Mouse (Mus musculus) urinary bladder, postnatal 14 days (tissue): ENCODE data around the gene Deaf1.
A peak's percentile ranks its signal among the peaks of the same experiment; 100 is the strongest.

Source experiments
- DNase-seq: peaks from one replicate; pipeline ENCODE4 v3.0.0; 2021; ENCODE audit warnings: low spot score

Deaf1 gene

GRCm38 (mm10) chr7:141339215-141339920 is 11.9 kb upstream of the Deaf1 start:
- no peak for DNase-seq

- DNase-seq = peak; percentile 86
Measured at GRCm38 (mm10) chr7:141338576-141339131, 11.2 kb upstream of the Deaf1 start, which contains the start of gene Eps8l2. Gene Eps8l2 (plus strand): TSS chr7:141338880.

DNA sequence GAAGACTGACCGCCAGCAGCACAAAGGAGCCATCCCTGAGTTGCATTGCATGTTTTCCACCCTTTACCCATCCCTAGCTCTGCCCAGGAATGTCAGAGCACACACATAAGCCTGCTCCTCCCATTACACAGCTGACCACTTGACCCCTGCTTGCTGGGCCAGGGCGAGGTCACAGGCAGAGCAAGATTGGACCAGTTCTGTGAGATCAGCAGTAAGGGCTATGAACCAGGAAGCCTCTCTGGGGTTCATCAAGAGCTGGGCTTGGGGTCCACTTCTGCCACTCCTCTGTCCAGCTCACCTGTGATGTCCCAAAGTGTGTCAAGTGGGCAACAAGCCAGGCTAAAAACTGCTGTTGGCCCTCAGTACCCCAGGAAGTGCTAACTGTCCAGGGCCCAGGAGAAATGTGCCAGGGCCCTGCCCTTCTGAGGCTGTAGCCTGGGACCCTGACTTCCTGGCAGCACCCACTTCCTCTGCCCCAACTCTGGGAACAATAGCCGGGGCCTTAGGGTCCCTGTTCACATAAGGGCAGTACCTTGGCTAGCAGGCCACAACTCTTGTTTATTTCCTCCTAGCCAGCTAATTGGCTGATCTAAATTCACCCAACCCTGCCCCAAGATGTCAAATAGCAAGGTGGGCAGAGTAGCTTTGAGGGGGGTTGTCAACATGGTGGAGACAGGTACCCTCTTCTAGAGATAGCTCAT is 10.4 kb upstream of the Deaf1 start:
- DNase-seq = no peak

DNA sequence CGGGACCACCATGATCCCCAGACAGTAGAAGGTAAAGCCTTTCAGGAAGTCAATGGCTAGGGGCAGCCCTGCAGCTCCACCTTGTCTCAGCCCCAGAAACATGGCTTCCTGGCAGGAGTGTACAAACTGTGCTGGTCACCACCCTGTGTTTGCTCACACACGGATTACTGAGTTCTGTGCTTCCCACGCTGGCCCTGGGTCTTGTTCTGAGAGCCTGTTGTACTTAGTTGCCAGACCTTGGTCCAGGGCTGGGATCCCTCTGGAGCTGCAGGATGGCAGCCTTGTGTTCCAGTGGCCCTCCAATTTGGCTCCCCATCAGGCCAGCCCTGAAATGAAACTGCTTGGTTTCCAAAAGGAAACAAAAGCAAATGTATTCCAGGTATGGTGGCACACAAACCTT is 8.8 kb upstream of the Deaf1 start:
- DNase-seq = no peak

- no peak for DNase-seq
Measured at GRCm38 (mm10) chr7:141335682-141336081, 8.2 kb upstream of the Deaf1 start.

GRCm38 (mm10) chr7:141335044-141335579 is 7.6 kb upstream of the Deaf1 start:
- DNase-seq = no peak

DNA sequence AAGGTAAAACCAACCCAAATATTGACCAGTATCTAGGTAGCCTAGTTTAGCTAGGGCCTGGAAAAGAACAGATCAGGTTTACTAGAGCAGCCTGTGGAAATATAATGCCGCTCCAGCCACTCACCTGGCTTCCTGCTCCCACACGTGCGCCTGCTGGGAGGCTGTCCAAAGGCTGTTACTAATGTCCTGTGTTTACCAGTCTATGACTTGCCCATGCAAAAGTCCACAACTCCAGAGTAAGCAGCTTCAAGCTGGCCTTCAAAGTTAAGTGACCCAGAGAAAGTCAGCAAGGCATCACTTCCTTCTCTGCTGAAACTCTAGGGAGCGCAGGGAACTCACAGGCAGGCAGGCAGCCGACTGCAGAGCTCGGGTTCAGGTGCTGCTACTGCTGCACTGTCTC is 4.5 kb upstream of the Deaf1 start:
- DNase-seq = peak; percentile 61

DNA sequence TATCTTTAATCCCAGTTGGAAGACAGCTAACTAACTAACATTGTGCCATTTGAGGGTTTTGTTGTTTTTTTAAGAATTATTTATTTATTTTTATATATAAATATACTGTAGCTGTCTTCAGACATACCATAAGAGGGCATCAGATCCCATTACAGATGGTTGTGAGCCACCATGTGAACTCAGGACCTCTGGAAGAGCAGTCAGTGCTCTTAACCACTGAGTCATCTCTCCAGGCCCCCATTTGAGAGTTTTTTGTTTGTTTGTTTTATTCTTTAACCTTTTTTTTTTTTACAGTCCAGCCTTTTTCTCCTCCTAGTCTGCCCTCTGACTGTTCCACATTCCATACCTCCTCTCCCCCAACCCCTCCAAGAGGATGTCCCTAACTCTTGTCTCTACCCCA is 3.2 kb upstream of the Deaf1 start:
- no peak for DNase-seq

DNA sequence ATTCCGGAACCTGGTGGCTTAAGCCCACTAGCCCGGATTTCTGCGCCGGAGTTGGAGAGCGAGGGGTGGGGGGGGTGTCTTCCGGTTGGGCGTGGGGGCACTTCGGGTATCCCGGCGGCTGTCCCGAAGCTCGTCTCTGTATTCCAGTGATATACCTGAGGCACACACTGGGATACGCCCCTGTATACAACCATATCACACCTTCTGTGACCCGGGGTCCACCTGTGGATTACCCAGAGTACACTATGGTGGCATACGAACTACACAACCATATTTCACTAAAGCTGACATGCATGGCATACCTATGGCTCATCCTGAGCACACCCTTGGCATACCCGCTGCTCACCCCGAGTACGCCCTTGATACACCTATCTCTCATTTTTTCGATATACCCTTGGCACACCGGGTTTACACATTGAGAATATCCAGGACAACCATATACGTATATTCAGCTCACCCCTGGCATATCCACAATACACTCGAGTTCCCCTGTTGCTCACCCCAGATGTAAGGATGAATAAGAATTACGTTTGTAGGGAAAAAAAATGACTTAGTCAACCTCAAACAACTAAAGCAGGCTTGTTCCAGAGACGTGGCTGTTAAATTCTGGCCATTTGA is 992 bp upstream of the Deaf1 start:
- DNase-seq = no peak

DNA sequence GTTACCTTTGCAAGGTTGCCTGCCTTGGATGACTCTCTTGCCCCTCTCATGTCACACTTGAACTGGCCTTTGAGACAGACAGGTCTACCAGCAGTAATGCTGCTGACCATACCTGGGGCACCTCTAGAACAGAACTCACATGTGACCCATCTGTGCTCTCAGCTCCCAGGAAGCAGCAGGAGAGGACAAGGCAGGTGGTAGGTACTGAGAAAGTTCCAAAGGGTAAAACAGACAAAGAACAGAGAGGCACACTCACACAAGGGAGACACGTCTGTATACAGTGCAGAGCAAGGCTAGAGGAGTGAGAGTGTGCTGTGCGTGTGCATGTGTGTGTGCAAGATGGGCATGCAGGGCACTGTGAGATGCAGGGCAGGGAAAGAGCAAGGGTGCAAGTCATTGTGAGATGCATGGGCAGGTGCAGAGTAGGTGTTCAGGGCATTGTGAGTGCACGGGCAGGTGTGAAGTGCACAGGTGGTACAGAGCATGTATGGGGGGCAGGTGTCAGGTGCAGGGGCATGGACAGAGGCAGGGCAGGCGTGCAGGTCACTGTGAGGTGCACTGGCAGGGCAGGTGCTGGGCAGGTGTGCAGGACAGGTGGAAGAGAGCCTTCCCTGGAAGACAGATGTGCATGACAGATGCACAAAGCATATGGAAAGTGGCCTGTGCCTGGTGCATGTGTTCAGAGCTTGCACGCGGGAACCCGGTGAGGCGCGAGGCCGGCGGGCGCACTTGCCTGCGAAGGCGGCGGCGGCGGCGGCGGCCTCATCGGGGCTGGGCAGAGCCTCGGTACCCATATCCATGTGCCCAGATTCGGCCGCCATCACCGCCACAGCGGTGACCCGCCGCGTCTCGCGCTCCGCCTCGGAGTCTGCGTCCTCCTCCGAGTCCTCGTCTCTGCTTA is 694 bp downstream of the Deaf1 start:
- DNase-seq = peak; percentile 31

DNA sequence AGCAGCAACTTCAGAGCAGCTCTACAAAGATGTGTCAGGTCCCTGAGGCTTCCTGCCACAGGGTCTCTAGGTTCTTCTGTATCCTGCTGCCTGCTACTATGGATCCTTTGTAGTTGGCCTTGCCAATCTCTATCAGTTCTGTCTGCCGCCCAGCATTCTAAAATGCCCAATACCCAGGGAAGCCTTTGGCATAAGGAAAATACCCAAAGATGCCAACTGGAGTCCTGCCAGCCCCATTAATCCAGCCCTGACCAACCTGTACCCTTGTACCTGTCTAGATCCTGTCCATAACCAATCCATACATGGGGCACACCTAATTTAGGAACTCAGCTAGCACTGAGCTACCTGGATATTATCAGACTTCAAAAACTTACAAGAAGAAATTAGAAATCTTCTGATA is 2.8 kb downstream of the Deaf1 start:
- DNase-seq = no peak

DNA sequence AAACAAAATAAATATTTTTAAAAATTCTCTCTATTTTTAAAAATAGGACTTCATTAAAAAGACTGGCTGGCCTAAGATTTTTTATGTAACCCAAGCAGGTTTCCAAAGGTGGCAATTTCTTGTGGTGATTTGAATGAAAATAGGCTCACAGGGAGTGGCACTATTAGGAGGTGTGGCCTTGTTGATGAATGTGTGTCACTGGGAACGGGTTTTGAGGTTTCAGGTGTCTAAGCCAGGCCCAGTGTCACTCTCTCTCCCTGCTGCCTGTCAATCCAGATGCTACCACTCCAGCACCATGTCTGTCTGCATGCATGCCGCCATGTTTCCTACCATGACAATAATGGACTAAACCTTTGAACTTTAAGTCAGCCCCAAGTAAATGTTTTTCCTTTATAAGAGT is 8.0 kb downstream of the Deaf1 start:
- DNase-seq = no peak

DNA sequence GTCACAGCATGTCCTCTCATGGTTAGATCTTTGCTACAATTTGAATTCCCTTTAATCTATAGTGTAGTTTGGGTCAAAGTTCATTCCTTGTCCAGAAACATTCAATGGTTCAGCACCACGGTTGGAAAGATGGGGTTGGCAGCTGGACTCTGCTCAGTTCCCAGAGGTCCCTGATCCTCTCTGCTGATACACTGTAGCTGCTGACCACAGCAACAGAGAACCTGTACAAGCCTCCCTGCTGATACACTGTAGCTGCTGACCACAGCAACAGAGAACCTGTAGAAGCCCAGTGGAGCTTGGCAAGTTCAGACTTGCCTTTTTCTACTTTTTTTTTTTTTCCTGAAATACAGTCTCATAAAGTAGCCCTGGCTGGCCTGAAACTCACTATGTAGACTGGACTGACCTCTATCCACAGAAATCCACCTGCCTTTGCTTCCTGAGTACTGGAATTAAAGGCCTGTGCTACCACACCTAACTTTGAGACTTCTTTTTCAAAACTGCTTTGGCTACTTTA is 9.8 kb downstream of the Deaf1 start:
- DNase-seq = no peak

DNA sequence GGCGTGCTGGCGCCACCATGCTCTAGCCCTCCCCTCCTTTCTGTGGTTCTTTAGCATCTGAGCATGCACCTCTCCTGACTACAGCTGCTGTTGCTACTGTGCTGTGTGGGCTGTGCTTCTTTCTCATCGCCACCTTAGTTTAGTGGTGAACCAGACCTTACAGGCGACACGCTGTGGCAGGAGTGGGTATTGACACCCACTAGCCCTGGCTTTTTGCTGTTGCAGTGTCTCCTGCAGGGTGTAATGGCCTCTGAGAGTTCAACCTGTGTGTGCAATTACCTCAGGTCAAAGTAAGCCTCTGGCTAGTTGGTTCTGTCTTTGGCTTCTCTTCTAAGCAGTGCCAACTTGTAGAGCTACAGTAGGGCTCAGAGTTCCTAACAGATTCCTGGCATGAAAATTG is 11.5 kb downstream of the Deaf1 start:
- DNase-seq = peak; percentile 37

- DNase-seq = no peak
Measured at GRCm38 (mm10) chr7:141315076-141315475, 12.4 kb downstream of the Deaf1 start.

DNA sequence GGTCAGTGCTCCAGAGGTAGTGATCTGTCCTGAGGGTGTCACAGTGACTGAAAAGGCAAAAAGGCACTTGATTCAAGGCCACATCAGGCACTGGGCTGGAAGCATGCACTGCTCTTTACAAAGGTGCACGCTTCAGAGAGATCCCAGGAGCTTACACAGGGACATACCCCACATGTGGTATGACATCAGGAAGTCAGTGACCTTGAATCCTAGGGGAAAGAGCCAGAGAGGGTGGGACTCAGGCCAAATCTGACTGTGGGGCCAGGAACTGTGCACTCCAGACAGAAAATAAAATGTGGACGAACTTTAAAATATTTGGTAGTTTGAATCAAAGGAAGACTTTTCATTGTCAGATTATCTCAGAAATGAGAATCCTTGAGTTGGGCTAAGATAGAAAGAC is 13.1 kb downstream of the Deaf1 start:
- DNase-seq = no peak

GRCm38 (mm10) chr7:141304537-141304936 is 23.0 kb downstream of the Deaf1 start:
- no peak for DNase-seq

- peak; percentile 21 for DNase-seq
Measured at GRCm38 (mm10) chr7:141302702-141303268, 24.7 kb downstream of the Deaf1 start.

DNA sequence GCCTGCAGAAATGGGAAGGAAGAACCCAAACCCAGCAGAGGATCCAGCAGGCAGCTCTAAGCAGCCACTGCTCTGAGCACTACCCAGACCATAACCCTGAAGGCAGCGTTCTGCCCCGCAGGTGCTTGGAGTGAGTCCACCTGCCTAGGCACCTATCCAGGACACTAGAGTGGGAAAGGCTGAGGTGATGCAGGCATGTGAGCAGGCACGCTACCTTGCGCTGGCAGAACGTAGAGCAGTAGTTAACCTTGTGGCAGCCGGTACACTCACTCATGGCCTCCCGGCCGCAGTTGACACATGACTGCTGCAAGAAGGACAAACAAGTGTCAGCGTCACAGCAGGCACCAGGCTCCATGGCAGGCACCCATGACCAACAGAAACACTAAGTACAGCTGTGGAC is 26.1 kb downstream of the Deaf1 start:
- DNase-seq = no peak

DNA sequence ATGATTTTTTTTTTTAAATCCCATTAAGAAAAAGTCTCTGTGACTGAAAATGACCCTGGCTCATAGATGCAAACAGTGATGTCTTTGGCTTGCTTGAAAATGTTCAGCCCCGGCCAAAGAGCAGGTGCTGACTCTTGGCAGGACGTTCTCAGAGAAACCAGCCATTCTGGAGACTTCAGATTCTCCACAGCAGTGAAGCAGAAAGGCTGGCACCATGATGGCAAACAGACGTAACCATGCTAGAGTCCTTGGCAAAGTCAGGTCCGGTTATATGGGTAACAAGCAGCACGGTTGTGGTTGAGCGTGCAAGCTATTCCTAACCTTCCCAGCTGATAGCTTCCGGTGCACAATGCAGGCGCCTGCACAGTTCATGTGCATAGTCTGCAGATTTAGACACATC is 28.3 kb downstream of the Deaf1 start:
- DNase-seq = no peak
